Mouse (Mus musculus) neural tube, embryonic 10.5 days (tissue): ENCODE results near the gene Zfyve9.
"Not testable (repeated sequence)": the region's sequence is repeated elsewhere in the genome, so short reads cannot be mapped to it uniquely, and the experiment has no call there.

ENCODE experiments used
- DNase-seq: peaks from one replicate; pipeline ENCODE4 v3.0.0-alpha.2; 2017; ENCODE audit warnings: low spot score; ENCODE audit errors: extremely low spot score

Gene Zfyve9

DNA sequence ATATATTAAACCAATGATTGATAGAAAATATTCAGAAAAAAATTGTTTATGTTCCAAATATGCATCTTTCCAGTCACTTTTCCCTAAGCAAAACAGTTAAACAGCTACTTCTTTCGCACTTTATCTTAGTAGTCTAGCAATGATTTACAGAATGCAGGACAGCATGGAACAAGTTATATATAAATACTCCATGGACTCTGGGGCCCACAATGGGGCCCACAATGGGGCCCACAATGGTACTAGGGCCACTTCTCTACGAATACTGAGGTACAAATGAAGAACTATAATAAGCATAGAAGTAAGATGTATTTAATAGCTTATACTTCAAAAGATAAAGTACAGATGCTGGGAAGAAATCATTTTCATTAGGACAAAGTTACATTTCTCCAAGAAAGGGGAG is 56.5 kb downstream of the Zfyve9 start:
- no peak for DNase-seq

GRCm38 (mm10) chr4:108721245-108721784 is 59.3 kb downstream of the Zfyve9 start:
- no peak for DNase-seq

GRCm38 (mm10) chr4:108719349-108719748 is 61.2 kb downstream of the Zfyve9 start, which contains the start of gene 3110021N24Rik:
Gene 3110021N24Rik (plus strand): TSS chr4:108719649.
- no peak for DNase-seq

GRCm38 (mm10) chr4:108708209-108708608 is 72.4 kb downstream of the Zfyve9 start:
- no peak for DNase-seq

DNA sequence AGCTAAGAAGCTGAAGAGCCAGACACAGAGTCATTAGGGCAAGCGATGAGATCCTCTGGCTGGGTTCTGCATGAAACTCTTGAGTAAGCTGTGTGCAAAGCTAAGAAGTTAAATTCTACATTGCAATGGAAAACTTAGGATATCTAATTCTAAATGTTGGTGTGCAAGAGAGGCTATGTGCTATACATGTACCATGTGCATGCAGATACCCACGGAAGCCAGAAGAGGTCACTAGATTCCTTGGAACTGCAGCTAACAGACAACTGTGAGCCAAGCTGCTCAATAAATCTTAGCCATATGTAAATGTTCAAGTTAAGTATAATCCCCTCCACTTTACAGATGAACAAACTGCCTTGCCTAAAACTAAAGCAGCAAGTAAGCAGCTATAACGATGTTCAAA is 83.7 kb downstream of the Zfyve9 start:
- DNase-seq, result no peak

DNA sequence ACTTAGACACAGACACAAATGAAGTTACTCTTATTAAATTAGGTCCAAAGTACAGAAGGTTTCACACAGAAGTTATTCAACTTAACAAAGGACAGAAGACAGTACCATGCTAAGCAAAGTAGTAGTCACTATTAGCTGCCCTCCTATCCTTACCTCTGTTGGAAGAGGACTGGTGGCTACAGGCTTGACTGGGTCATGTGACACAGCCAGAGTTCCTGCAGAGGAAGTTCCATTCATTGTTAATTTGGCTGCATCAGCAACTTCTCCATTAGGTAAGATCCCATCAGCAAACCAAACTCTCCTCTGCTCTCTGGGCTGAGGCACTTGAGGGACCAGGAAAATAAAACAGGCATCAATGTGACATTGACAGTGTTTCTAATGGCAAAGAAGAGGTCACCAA is 89.1 kb downstream of the Zfyve9 start:
- no peak for DNase-seq

- no peak for DNase-seq
Observed at GRCm38 (mm10) chr4:108690479-108690878, 90.1 kb downstream of the Zfyve9 start.

GRCm38 (mm10) chr4:108687098-108687497 is 93.5 kb downstream of the Zfyve9 start:
- not testable (repeated sequence) for DNase-seq

DNA sequence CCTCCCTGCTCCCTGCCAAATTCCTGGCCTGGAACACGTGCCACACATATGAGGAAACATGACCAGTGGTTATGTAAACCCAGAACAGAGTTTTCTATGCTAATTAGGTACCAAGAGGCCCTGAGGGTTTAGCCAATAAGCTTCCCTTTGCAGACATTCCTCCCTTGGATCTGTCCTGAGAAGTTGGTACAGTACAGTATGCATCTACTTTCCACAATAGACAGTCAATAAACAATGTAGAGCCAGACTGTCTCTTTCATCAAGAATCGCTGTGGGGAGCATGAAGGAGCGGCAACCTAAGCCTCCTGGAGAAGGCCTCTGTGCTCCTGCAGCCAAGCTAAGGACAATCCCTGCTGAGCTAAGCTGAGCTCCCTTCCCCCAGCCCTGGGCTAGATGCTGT is 94.4 kb downstream of the Zfyve9 start:
- no peak for DNase-seq

- DNase-seq, result no peak
Observed at GRCm38 (mm10) chr4:108664407-108664806, 116.2 kb downstream of the Zfyve9 start.

DNA sequence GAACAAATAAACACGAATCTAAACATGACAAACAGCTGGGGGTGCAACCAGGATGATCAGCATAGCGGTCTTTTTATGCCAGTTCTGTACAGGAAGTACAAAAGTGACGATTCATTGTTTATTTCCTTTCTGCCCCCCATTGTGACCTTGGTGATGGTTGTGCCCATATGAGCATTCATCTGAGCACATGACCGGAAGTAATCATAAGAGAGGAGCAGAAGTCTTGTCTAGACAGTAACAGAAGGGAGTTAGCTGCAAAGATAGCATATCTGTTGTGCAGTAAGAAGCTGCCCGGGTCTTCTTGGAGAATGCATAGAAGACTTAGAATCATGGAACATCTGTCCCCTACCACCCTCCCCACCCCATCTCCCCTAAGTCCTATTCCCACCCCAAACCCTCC is 141.8 kb downstream of the Zfyve9 start:
- no peak for DNase-seq

DNA sequence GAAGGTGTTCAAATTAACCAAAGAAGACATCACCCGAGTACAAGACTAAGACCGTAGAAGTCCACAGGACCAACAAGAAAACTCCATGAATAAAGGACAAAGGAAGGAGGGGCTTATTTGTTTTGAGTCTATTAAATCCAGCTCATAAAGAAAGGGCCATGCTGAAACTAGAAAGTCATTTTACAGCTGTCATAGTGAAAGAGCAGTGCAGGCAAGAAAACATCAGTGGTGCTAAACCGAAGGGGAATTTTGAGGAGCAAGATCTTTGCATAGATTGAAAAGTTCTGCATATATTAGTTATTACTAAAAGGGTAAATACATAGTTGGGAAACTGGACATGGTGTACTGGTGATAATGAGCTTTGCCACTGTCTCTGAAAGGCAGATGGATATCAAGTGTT is 142.9 kb downstream of the Zfyve9 start:
- DNase-seq, result no peak

DNA sequence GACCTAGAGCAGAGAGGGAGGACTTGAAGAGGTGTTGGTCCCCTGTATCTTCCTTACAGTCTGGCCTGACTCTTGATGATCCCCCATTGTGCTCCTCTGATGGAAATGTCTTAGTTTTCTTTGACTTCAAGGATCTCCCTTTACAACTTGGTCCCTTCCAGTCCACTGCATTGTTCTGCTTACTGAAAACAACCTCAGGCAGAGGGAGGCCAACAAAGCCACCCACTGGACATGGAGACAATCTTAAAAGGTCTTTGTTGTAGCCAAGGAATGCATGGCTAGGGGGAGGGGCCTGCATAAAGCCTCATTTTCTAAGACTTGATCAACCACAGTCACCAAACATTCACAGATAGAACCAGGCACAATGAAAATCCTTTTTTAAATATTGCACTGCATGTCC is 145.5 kb downstream of the Zfyve9 start:
- DNase-seq, result no peak

DNA sequence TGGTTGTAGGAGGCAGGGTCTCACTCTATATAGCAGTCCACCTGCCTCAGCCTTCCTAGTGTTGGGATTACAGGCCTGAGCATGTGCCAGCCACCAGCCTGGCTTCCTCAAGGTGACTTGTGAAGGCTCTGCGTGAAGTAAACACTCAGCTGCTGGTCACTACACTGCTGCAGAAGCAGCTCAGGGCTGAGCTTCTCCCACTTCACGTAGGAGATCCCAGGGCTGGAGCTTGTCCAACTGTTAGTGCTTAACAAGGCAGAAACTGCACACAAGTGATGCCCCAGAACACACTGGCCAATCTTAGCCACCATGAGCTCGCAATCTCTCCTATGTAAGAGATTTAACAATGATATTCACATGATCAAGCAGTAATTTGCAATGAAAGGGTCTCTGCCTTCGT is 145.9 kb downstream of the Zfyve9 start:
- no peak for DNase-seq

DNA sequence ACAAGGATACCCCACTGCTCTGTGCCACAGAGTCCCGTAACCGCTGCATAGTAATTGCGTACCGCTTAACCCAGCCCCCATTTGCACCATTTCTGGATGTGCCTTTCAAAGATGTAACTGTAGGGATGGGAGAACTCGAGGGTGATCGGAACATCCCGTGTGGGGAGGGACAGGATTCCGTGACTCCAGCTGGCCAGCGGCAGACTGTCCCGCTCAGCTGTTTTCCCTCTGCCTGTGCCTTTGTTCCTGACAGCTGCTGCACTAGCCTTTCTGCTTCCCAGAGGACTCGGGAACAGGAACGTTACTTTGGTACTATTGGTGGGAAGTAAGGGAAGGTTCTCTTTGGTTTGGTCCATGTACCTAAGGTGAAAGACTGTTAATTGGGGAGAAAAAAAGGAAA is 146.9 kb downstream of the Zfyve9 start:
- DNase-seq, result no peak

- no peak for DNase-seq
Observed at GRCm38 (mm10) chr4:108631616-108632015, 149.0 kb downstream of the Zfyve9 start.

- DNase-seq, result no peak
Observed at GRCm38 (mm10) chr4:108630096-108630495, 150.5 kb downstream of the Zfyve9 start.

DNA sequence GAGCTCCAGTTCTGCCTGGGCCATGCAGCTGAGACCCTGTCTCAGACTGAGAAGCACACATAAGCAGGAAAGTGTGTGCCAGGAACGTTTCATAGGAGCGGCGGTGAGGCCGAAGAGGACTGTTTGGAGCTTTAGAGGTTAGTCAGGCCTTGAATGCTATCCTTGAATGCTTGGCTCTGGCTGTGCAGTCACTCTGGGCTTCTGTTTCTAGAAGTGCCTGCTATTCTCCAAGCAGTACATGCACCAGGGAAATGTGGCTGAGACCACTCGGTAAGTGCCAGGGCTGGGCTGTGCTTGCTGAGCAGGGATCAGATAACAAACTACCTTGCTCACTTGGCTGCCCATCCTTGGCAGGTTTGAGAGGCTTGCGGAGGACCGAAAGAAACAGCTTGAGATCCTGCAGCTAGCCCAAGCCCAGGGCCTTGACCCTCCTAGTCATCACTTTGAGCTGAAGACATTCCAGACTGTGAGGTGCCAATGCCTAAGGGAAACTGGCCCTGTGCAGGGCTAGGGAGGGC is 151.2 kb downstream of the Zfyve9 start:
- no peak for DNase-seq

DNA sequence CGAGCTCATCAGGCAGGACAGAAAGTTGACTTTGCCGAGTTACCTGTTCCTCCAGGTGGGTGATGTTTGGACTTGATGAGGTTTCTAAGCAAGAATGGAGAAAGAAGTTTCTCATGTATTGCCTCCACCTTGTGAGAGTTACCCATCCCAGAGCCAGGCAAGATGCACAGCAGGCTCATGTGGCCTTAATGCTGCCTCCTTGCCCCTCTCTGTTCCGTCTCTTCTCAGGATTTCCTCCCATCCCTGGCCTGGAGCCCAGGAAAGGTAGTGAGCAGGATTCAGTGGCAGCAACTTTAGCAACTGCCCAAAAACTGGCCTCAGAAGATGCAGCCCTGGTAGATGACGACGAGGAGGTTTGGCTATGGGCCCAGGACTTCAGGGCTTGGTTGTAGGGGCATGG is 153.5 kb downstream of the Zfyve9 start:
- DNase-seq, result no peak

DNA sequence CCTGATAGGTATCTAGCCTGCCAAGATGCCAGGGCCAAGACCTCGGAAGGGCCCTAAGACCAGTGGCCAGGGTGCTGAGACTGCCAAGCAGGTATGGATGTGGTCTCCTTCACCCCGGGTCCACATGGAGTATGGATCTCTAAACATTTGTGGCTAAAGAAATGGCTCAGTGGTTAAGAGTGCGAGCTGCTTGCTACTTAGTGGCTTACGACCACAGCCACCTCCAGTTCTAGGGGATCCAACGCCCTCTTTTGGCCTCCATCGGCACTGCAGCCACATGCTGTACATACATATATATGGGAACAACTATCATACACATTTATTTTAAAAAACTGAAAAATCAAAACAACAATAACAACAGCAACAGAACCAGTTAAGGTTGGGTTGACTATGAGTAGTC is 159.1 kb downstream of the Zfyve9 start:
- DNase-seq, result no peak

GRCm38 (mm10) chr4:108620536-108620935 is 160.1 kb downstream of the Zfyve9 start:
- no peak for DNase-seq

- peak; percentile 93 for DNase-seq
Observed at GRCm38 (mm10) chr4:108619587-108620341, 160.8 kb downstream of the Zfyve9 start, which contains the start of gene Cc2d1b. Gene Cc2d1b (plus strand): TSS chr4:108619940.

- no peak for DNase-seq
Observed at GRCm38 (mm10) chr4:108619165-108619564, 161.4 kb downstream of the Zfyve9 start.
